Mouse (Mus musculus) liver, embryonic 14.5 days (tissue): ENCODE results near the gene Ntrk3.
A peak's percentile ranks its signal among the peaks of the same experiment; 100 is the strongest.

Experiments used
- CTCF ChIP-seq: IDR thresholded peaks from 2 replicates; pipeline ENCODE4 v1.5.1; 2016; ENCODE audit warnings: antibody characterized with exemption, low read depth, control low read depth
- EP300 ChIP-seq: IDR thresholded peaks from 2 replicates; pipeline ENCODE4 v1.6.1; 2016; ENCODE audit warnings: antibody characterized with exemption, low read depth

- peak; percentile 83 for TF ChIP-seq CTCF
- no peak for TF ChIP-seq EP300
Measured at GRCm38 (mm10) chr7:78595895-78596294, 141.9 kb downstream of the Ntrk3 start.
